Mouse (Mus musculus): ENCODE measurements around the gene Mfap1a. TPM values are rescaled to one million over a fixed set of nuclear protein-coding genes. Genes with fewer than 3 reads are reported as not detected.
"Not testable (repeated sequence)": the region's sequence is repeated elsewhere in the genome, so short reads cannot be mapped to it uniquely, and the experiment has no call there.

Mfap1a gene
- polyA plus RNA-seq, 1 experiment from 2014 or later = 24.5 TPM

DNA sequence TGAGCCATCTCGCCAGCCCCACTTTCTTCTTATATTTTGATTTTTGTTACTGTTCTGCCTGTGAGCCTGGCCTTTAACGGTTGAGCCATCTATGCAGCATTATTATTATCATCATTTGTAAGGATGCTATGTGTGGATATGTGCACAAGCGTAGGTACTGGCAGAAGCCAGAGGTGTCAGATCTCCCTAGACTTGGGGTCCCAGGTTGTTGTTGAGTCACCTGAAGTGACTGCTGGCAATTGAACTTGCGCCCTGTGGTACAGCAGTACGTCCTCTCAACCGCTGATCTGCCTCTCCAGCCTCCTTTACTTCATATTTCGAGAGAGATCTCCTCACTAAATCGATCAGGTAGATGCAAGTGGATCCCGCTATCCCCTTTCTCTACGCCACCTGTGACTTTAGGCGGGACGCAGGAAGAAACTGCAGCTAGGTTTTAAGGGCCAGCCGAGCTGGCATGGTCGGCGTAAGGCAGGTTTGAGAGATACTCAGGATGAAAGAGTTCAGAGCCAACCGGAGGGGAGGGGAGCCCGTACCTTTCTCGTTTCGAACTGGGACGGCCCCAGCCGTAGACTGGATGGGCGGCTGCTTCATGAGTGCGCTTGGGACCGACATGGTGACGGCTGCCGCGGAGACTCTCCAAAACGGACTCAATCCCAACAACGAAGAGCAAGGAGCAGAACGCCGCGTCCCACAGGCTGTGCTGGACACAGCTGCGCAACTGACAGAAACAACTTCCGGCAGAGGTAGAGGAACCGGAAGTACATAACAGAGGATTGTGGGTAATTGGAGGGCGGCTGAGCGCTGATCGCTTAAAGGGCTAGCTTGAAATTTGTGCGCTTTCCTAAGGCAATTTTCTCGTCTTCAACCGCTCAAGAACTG, 32.9 kb downstream of the Mfap1a start, which contains the start of gene Mfap1b:
Gene Mfap1b (minus strand): TSS at position 767 of the 879 bp plus-strand sequence.
- not testable (repeated sequence) for H3K9me3 ChIP-seq; H3K4me1 ChIP-seq; H3K36me3 ChIP-seq; H3K27me3 ChIP-seq (replicated peaks)
- H3K4me2 ChIP-seq = peak within 1 kb of the TSS; percentile 69
- H3K9ac ChIP-seq = peak within 1 kb of the TSS; percentile 33
- ATAC-seq (ENCODE audit: insufficient read depth, low FRiP score, low read depth) = peak; percentile 94
- H3K4me3 ChIP-seq (replicated peaks) = peak within 1 kb of the TSS; percentile 66
- H3K27ac ChIP-seq = peak within 1 kb of the TSS; percentile 48
- WGBS = 4% methylated on average over 41 of the region's 41 CpGs

DNA sequence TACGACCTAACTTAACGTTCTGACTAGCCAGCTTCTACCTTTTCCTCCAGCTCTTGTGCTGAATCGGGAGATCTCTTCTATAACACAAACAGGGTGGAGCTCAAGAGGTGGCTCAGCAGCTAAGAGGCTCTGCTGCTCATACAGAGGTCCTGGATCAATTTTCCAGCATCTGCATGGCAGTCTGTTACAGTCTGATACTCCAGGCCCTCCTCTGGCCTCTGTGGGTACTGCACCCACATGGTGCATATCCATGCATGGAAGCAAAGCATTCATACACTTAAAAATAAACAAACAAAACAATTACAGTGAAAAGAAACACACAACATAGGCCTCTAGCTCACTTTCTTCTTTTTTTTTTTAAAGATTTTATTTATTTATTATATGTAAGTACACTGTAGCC, 33.7 kb downstream of the Mfap1a start:
- H3K4me2 ChIP-seq = peak overlapping the region; percentile 69
- H3K4me1 ChIP-seq; H3K27ac ChIP-seq; H3K36me3 ChIP-seq; ATAC-seq (ENCODE audit: insufficient read depth, low FRiP score, low read depth); H3K9ac ChIP-seq; H3K4me3 ChIP-seq (replicated peaks); H3K27me3 ChIP-seq (replicated peaks); H3K9me3 ChIP-seq: not testable (repeated sequence)
- 97% methylated on average over 3 of the region's 3 CpGs for WGBS

DNA sequence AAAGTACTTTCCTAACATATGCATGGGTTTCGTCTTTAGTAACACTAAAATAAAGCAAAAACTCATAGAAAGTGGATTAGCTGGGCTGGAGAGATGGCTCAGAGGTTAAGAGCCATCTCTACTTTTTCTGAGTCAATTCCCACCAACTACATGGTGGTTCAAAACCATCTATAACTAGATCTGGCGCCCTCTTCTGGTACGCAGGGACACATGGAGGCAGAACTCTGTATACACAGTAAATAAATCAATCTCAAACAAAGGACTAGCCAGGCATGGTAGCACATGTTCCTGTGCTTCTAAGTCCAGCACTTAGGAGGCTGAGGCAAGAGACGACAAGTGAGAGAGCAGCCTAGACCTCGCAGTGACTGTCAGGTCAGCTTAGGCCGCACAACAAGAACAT, 37.5 kb downstream of the Mfap1a start:
- WGBS = 52% methylated on average over 3 of the region's 6 CpGs
- H3K27ac ChIP-seq; ATAC-seq (ENCODE audit: insufficient read depth, low FRiP score, low read depth); H3K4me3 ChIP-seq (replicated peaks); H3K27me3 ChIP-seq (replicated peaks); H3K9me3 ChIP-seq; H3K4me1 ChIP-seq; H3K9ac ChIP-seq; H3K4me2 ChIP-seq; H3K36me3 ChIP-seq: not testable (repeated sequence)

DNA sequence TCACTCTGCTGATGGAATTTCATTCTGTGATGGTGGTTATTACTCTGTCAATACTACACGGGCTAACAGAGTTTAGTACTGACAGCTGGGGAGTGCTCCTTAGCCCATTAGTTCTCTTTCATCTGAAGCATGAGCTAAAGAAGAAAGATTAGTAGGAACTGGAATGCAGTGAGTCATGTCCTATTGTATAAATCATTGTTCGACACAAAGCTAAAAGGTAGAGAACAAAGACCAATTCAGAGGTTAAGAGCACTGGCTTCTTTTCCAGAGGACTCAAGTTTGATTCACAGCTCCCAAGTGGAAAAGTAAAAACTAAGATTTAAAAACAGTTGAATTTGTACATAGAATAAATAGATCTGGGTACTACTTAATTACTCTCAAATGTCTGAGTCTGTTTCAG, 46.4 kb downstream of the Mfap1a start:
- no peak for ATAC-seq (ENCODE audit: insufficient read depth, low FRiP score, low read depth)
- no peak overlapping the region for H3K27ac ChIP-seq
- H3K9ac ChIP-seq = no peak overlapping the region
- H3K4me3 ChIP-seq (replicated peaks) = no peak overlapping the region
- no peaks in the 10 kb centered on the region for H3K9me3 ChIP-seq
- no peaks in the 10 kb centered on the region for H3K27me3 ChIP-seq (replicated peaks)
- H3K36me3 ChIP-seq = peaks cover 6% of the 10 kb centered on the region
- no peak overlapping the region for H3K4me2 ChIP-seq
- 50% methylated on average over 2 of the region's 2 CpGs for whole genome bisulfite sequencing
- peaks cover 6% of the 10 kb centered on the region; the same call in 1 of the 2 replicates for H3K4me1 ChIP-seq

DNA sequence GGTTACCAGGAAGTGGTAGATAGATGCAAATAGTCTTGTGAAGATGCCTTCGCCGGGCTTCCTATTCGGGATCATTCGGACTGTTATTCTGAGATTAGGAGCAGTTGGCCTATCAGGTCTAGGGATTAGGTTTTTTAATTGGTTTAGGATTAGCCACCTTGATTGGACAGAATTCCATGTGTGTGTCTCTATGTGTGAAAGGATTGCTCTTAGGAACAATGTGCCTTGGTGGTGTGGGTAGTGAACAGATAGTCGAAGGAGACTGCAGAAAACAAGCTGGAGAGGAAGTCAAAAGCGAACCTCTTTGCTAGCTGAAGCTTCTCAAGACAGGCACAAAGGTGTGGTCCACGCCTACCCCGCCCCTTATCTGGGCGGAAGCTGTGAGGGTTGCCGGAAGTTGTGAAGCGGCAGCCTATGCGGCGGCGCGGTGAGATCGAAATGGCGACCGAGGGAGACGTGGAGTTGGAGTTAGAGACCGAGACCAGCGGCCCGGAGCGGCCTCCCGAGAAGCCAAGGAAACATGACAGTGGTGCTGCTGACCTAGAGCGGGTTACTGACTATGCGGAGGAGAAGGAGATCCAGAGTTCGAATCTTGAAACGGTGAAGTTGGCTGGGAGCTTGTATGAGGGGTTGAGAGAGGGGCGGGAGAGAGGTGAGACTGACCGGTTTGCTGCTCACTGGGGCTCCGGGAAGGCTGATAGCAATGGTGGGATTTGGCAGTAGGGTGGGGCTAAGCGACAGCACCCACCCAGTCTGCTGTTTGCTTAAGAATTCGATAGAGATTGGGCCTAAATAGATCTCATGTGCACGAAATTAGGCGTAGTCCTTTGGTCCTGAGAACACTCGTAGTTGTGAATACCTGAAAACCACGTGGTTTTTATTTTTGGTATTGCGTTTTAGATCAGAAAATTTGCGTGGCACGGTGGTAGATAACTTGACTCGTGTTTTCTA, 49.5 kb downstream of the Mfap1a start, which contains the start of gene Serinc4:
Gene Serinc4 (minus strand): TSS at position 90 of the 951 bp plus-strand sequence.
- Histone ChIP-seq H3K36me3 (peaks cover 16% of the 10 kb centered on the region), H3K9ac (peak within 1 kb of the TSS; percentile 62), H3K27me3 (replicated peaks) (no peaks in the 10 kb centered on the region), H3K4me3 (replicated peaks) (peak within 1 kb of the TSS; percentile 73), H3K4me1 (peaks cover 10% of the 10 kb centered on the region; the same call in 1 of the 2 replicates), H3K27ac (peak within 1 kb of the TSS; percentile 82), H3K9me3 (no peaks in the 10 kb centered on the region), H3K4me2 (peak within 1 kb of the TSS; percentile 59)
- 4% methylated on average over 41 of the region's 41 CpGs for WGBS
- ATAC-seq (ENCODE audit: insufficient read depth, low FRiP score, low read depth) = peak; percentile 94

DNA sequence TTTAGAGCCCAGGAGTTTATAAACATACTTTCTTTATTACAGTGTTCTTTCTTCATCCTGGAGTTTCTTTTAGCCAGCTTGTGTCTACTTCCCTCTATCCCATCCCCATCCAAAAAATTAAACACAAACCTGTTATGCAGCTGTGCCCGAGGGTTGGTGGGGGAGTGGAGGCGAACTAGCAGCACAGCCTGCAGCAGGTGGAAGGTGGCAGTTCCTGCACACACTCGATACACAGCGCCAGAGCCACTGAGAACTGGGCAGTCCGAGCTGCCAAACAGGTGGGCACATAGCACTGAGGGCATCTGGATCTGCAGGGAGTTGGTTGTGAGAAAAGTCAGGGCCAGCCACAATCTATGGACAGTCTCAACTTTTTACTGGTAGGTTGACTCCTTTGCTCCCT, 50.9 kb downstream of the Mfap1a start:
- no peak overlapping the region for H3K4me2 ChIP-seq
- no peak overlapping the region for H3K4me3 ChIP-seq (replicated peaks)
- 78% methylated on average over 5 of the region's 5 CpGs for WGBS
- no peak overlapping the region for H3K9ac ChIP-seq
- H3K4me1 ChIP-seq = peaks cover 16% of the 10 kb centered on the region
- H3K36me3 ChIP-seq = peaks cover 16% of the 10 kb centered on the region
- H3K9me3 ChIP-seq = no peaks in the 10 kb centered on the region
- no peaks in the 10 kb centered on the region for H3K27me3 ChIP-seq (replicated peaks)
- H3K27ac ChIP-seq = no peak overlapping the region
- ATAC-seq (ENCODE audit: insufficient read depth, low FRiP score, low read depth) = no peak

DNA sequence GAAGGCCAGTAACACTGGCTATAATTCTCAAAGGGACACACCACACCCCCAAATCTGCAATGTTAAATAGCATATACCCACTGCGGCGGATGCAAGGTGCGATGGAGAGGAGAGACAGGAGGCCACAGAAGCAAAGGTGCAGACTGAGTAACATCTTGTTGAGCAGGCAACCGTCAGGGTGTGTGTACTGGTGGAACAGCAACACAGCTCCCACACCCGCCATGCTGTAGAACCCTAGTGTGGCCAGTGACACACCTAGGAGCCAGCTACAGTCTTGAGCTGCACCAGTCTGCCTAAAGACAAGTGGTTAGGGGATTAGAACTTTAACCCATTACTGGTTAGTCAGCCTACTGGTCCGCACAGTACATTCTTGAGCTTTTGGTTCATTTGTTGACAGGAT, 52.5 kb downstream of the Mfap1a start:
- ATAC-seq (ENCODE audit: insufficient read depth, low FRiP score, low read depth) = no peak
- Histone ChIP-seq H3K9ac (no peak overlapping the region), H3K4me2 (no peak overlapping the region), H3K27me3 (replicated peaks) (no peaks in the 10 kb centered on the region), H3K4me3 (replicated peaks) (no peak overlapping the region), H3K27ac (no peak overlapping the region), H3K4me1 (peaks cover 20% of the 10 kb centered on the region), H3K9me3 (no peaks in the 10 kb centered on the region), H3K36me3 (peaks cover 16% of the 10 kb centered on the region)
- 84% methylated on average over 6 of the region's 6 CpGs for WGBS

DNA sequence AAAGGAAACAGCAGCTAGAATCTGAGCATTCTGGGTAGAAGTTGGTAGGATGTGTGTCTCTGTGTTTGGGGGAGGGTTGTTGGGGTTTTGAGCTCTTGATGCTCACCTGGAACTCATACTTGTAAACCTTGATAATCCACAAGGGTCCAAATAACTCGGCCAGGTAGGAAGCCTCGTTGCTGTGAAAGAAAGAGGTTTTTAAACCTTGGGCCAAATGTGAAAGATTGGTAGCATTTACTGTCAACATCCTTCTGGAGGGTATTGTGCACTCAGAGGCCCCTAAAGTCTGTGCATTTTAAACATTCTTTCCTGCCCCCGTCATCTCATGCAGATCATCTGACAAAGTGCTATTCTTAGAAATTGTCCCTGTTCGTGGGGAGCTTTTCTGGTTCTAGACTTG, 53.5 kb downstream of the Mfap1a start, which contains the start of gene Hypk:
Gene Hypk (plus strand): TSS at position 301 of the 400 bp plus-strand sequence.
- no peaks in the 10 kb centered on the region for H3K27me3 ChIP-seq (replicated peaks)
- no peak within 1 kb of the TSS for H3K9ac ChIP-seq
- H3K36me3 ChIP-seq = peaks cover 11% of the 10 kb centered on the region; the same call in 1 of the 2 replicates
- H3K27ac ChIP-seq = no peak within 1 kb of the TSS
- ATAC-seq (ENCODE audit: insufficient read depth, low FRiP score, low read depth) = no peak
- no peak within 1 kb of the TSS for H3K4me3 ChIP-seq (replicated peaks)
- WGBS = 67% methylated on average over 4 of the region's 4 CpGs
- H3K9me3 ChIP-seq = no peaks in the 10 kb centered on the region
- H3K4me2 ChIP-seq = no peak within 1 kb of the TSS
- peaks cover 20% of the 10 kb centered on the region for H3K4me1 ChIP-seq

DNA sequence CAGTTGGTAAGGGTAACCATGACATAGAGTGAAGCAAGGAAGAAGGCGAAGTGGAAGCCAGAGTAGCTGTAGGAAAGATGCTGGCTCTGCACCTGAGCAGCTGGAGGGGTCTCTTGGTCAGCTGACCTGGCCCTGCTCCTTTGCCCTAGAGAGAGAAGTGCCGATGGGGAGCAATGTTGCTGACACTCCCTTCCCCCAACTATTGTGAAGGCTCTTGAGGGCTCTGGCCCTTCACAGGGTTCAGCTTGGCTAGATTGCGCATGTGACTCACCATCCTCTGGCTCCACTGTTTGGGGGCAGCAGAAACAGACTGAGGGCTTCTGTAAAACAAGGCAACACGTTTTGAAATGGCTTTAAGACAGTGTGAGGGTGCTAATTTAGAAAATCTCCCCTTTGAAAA, 54.1 kb downstream of the Mfap1a start:
- no peaks in the 10 kb centered on the region for H3K9me3 ChIP-seq
- 73% methylated on average over 4 of the region's 4 CpGs for WGBS
- H3K27me3 ChIP-seq (replicated peaks) = no peaks in the 10 kb centered on the region
- H3K4me1 ChIP-seq = peaks cover 20% of the 10 kb centered on the region
- H3K4me2 ChIP-seq = no peak overlapping the region
- ATAC-seq (ENCODE audit: insufficient read depth, low FRiP score, low read depth) = no peak
- peaks cover 11% of the 10 kb centered on the region; the same call in 1 of the 2 replicates for H3K36me3 ChIP-seq
- H3K9ac ChIP-seq = no peak overlapping the region
- no peak overlapping the region for H3K27ac ChIP-seq
- no peak overlapping the region for H3K4me3 ChIP-seq (replicated peaks)

DNA sequence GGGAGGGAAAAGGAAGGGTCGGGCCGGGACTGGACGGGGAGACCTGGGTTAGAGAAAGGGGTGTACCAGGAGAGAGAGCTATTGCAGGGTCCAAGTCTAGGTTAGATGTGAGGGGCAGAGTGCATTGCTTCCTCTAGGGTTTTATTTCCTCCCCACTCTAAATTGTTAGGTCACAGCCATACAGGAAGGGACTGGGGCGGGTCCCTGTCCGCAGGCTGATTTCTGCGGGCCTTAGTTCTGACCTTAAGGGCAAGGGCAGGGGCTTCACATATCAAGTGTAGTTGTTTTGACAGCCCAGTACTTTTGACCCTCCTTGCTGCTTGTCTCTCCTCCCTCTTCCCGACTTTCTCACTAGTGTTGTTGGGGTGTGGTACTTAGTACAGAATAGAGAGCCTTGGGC, 56.4 kb downstream of the Mfap1a start:
- Histone ChIP-seq H3K4me3 (replicated peaks) (peak overlapping the region; percentile 100), H3K27me3 (replicated peaks) (no peaks in the 10 kb centered on the region), H3K9me3 (no peaks in the 10 kb centered on the region), H3K9ac (peak overlapping the region; percentile 100; the same call in 1 of the 2 replicates), H3K27ac (peak overlapping the region; percentile 97), H3K36me3 (peaks cover 11% of the 10 kb centered on the region; the same call in 1 of the 2 replicates), H3K4me2 (peak overlapping the region; percentile 70), H3K4me1 (peaks cover 14% of the 10 kb centered on the region; the same call in 1 of the 2 replicates)
- no peak for ATAC-seq (ENCODE audit: insufficient read depth, low FRiP score, low read depth)
- 0% methylated on average over 7 of the region's 7 CpGs for WGBS

DNA sequence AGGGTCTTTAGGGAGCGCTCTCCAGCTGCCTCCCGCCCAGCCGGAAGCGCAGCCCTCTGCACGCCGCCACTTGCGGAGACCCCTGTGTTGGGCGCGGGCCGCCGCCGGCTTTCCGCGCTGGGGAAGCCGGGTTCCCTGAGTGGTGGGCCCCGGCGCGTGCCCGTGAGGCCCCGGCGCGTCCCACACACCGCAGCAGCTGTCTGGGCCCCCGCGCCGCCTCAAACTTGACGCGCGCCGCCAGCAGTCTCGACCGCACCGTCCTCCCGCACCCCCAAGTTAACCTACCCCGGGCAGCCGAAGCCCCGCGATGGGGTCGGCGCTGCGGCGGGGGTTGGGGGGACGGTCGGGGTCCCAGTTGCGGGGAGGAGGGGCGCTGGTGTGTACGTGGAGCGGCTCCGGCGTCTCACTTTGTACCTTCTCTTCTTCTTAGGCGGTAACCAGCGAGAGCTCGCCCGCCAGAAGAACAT, 56.9 kb downstream of the Mfap1a start:
- peak overlapping the region; percentile 100 for H3K4me3 ChIP-seq (replicated peaks)
- WGBS = under 1% methylated on average over 52 of the region's 54 CpGs
- H3K9me3 ChIP-seq = no peaks in the 10 kb centered on the region
- H3K4me1 ChIP-seq = peaks cover 14% of the 10 kb centered on the region; the same call in 1 of the 2 replicates
- H3K9ac ChIP-seq = peak overlapping the region; percentile 100
- no peaks in the 10 kb centered on the region for H3K27me3 ChIP-seq (replicated peaks)
- peak overlapping the region; percentile 97 for H3K27ac ChIP-seq
- peaks cover 11% of the 10 kb centered on the region; the same call in 1 of the 2 replicates for H3K36me3 ChIP-seq
- ATAC-seq (ENCODE audit: insufficient read depth, low FRiP score, low read depth) = peak; percentile 9; the same call in 1 of the 2 replicates
- peak overlapping the region; percentile 70 for H3K4me2 ChIP-seq
